Mouse (Mus musculus) cerebellum, adult 9-10 months (tissue): Measurements from ENCODE around the gene Ciao1.
"Not testable (repeated sequence)": the region's sequence is repeated elsewhere in the genome, so short reads cannot be mapped to it uniquely, and the experiment has no call there.

Experiments used
- DNase-seq: peaks from one replicate; pipeline ENCODE4 v3.0.0; 2022

The Ciao1 gene

GRCm38 (mm10) chr2:127248334-127249004 is 853 bp upstream of the Ciao1 start:
- DNase-seq: peak; percentile 67

GRCm38 (mm10) chr2:127240065-127240464 is 7.6 kb downstream of the Ciao1 start:
- no peak for DNase-seq

GRCm38 (mm10) chr2:127237897-127238610 is 9.6 kb downstream of the Ciao1 start:
- DNase-seq: no peak

- no peak for DNase-seq
Observed at GRCm38 (mm10) chr2:127225261-127225660, 22.4 kb downstream of the Ciao1 start.

DNA sequence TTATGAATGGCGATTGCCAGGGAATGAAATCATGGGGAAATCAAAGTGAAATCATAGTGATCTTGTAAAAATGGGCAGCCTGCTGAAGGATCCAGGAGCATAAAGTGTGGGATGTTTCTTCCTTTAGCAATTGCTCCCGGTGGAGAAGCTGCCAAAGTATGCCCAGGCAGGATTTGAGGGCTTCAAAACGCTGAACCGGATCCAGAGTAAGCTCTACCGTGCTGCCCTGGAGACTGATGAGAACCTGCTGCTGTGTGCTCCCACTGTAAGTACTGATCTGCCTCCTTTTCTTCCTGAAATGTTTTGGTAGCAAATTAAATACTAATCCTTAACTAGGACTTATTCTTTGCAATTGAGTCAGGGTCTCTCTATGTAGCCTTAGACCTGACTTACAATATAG is 29.9 kb downstream of the Ciao1 start:
- no peak for DNase-seq

DNA sequence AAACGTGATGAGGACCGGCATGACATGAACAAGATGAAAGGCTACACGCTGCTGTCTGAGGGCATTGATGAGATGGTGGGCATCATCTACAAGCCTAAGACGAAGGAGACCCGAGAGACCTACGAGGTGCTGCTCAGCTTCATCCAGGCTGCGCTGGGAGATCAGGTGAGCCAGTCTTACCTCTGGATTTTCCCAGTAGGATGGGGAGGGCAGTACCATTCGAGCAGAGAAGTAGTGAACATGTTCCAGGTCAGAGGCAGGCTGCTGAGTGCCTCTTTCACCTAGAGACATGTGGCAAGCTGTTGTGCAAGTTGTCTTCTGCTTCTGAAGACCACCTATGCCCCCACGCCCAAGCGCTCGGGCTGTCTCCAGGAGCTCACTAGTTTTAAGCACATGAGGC is 36.9 kb downstream of the Ciao1 start:
- DNase-seq: no peak

GRCm38 (mm10) chr2:127208452-127208769 is 39.2 kb downstream of the Ciao1 start:
- DNase-seq: no peak

GRCm38 (mm10) chr2:127207547-127208451 is 39.8 kb downstream of the Ciao1 start, which contains the start of the genes 1810024B03Rik and Snrnp200:
Gene 1810024B03Rik, minus strand, starts transcription at chr2:127208280.
Gene Snrnp200, plus strand, starts transcription at chr2:127208386.
- DNase-seq: peak; percentile 97

DNA sequence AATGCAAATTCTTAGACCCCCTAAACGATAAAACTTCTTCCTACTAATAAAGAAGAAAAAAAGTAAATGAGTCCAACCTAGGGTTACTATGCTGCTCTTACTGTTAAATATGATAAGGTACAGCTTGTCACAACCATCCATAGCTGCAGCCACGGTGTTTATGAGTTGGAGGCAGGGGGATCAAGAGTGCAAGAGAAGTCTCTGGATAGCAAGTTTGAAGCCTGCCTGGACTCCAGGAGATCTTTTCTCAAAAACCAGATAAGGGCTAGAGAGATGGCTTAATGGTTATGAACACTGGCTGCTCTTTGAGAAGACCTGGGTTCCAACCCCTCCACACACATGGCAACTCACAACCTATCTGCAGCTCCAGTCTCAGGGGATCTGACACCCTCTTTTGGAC is 40.7 kb downstream of the Ciao1 start:
- no peak for DNase-seq

DNA sequence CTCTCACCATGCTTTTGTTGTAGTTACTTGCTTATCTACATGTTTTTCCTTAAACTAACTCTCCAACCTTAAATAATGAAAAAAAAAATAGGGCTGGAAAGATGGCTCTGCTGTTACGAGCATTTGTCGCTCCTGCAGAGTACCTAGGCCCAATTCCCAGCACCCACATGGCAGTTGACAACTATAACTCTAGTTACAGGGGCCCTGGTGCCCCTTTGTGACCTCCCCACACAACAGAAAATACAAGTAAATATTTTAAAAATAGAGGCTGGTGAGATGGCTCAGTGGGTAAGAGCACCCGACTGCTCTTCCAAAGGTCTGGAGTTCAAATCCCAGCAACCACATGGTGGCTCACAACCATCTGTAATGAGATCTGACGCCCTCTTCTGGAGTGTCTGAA is 41.7 kb downstream of the Ciao1 start:
- DNase-seq: not testable (repeated sequence)

DNA sequence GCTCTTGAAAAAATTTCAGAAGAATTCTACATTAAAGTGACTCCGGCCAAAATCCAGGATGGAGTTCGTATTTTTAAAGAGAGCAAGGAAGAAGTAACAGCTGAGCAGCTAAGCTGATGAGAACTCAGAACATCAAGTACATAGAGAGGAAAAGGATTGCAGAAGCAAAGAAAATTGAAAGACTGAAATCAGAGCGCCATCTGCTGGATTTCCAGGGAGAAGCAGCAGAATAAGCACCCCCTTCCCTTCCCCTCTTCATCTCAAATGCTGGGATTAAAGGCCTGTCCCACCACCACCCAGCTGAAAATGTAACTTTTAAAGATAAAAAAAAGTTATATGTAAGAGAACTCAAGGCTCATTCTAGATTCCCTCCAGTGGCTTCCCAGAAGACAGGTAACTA is 42.7 kb downstream of the Ciao1 start:
- DNase-seq: peak; percentile 68
